Mouse (Mus musculus) G1E (cell line): Measurements from ENCODE around the gene Prickle1. TPM values are rescaled to one million over a fixed set of nuclear protein-coding genes. Genes with fewer than 3 reads are reported as not detected.

Experiments
- ATAC-seq: 2 replicates; pipeline ENCODE4 v1.8.0; 2016; ENCODE audit warnings: mild to moderate bottlenecking; ENCODE audit not compliant: insufficient number of reproducible peaks, poor library complexity, low FRiP score, severe bottlenecking; ENCODE audit errors: extremely low read depth
- DNase-seq: peaks from one replicate; pipeline ENCODE4 v3.0.0; 2012; ENCODE audit warnings: low spot score
- H3K27me3 ChIP-seq: 2 replicates; pipeline ENCODE4 v1.6.1; 2012; ENCODE audit warnings: mild to moderate bottlenecking, low read length, inconsistent platforms; ENCODE audit not compliant: insufficient read depth
- H3K36me3 ChIP-seq: replicated peaks from 2 replicates; pipeline ENCODE3; 2012; ENCODE audit warnings: mild to moderate bottlenecking, inconsistent platforms
- H3K4me1 ChIP-seq: 2 replicates; pipeline ENCODE4 v1.6.1; 2012; ENCODE audit warnings: low read depth, low read length, inconsistent platforms, mixed read lengths; ENCODE audit not compliant: insufficient read depth
- H3K4me3 ChIP-seq: 2 replicates; pipeline ENCODE4 v1.5.1; 2012; ENCODE audit warnings: low read depth, mild to moderate bottlenecking, inconsistent platforms, low read length, moderate library complexity, mixed read lengths
- H3K9me3 ChIP-seq: replicated peaks from 2 replicates; pipeline ENCODE4 v1.6.1; 2012; ENCODE audit warnings: inconsistent platforms
- CTCF ChIP-seq: IDR thresholded peaks from 2 replicates; pipeline ENCODE4 v1.5.1; 2012; ENCODE audit warnings: low read depth, low read length, inconsistent platforms, mixed read lengths
- GATA1 ChIP-seq: IDR thresholded peaks from 2 replicates; pipeline ENCODE4 v1.6.1; 2012; ENCODE audit warnings: borderline replicate concordance, low read length, inconsistent platforms, mixed read lengths
- GATA2 ChIP-seq: IDR thresholded peaks from 2 replicates; pipeline ENCODE4 v1.6.1; 2012; ENCODE audit warnings: low read depth, low read length, inconsistent platforms, borderline replicate concordance
- POLR2AphosphoS5 ChIP-seq: IDR thresholded peaks from 2 replicates; pipeline ENCODE4 v1.6.1; 2012; ENCODE audit warnings: low read depth, low read length, inconsistent platforms; ENCODE audit not compliant: insufficient replicate concordance
- TAL1 ChIP-seq: conservative IDR thresholded peaks from 2 replicates; pipeline ENCODE4 v1.6.1; 2012; ENCODE audit warnings: low read depth, low read length, inconsistent platforms, mixed read lengths
- polyA plus RNA-seq: library from polyadenylated mRNA; stranded (reverse); fragments of >175 nt; gene quantifications from 2 replicates; pipeline ENCODE4 v1.2.3, GENCODE M21; 2012
- total RNA-seq, 2 experiments: library from RNA; stranded (forward) in 1 of 2; stranded (reverse) in 1 of 2; fragments of 200-1000 nt in 1 of 2; fragments of >200 nt in 1 of 2; fragmentation: Nextera tagmentation in 1 of 2; gene quantifications; 2 replicates each; pipeline ENCODE4 v1.2.3; 2014 to 2017

The Prickle1 gene
- total and polyA plus RNA-seq, 3 experiments: under 0.01 TPM; not detected in 2

DNA sequence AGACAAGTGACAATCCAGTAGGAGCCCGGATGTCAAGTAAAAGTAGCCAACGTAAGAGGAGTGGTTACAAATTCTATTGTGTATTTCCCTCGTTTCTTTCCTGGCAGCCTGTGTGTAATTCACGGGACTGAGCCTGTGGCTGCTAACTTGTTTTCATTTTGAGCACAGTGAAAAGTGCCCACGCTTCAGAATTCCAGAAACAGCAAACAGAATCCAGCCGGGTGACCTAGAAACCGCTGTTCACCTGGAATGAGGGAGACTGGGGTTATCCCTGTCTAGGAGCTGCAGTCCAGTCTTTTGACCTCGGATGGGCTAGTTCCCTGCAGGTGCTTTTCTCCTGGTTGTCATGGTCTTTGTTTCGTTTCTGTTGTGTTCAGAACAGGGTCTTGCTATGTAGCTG lies 80.4 kb downstream of the Prickle1 start:
- H3K36me3 ChIP-seq: no peaks in the 10 kb centered on the region
- H3K4me1 ChIP-seq: no peaks in the 10 kb centered on the region

GRCm38 (mm10) chr15:93513939-93514341 lies 81.8 kb downstream of the Prickle1 start:
- Histone ChIP-seq H3K27me3 (no peaks in the 10 kb centered on the region), H3K36me3 (no peaks in the 10 kb centered on the region), H3K4me1 (no peaks in the 10 kb centered on the region), H3K4me3 (no peak overlapping the region), H3K9me3 (peaks cover 13% of the 10 kb centered on the region)
- ATAC-seq (no peak), DNase-seq (no peak)
- no peak for TF ChIP-seq POLR2AphosphoS5

More for the DNA sequence above, 80.4 kb downstream of the Prickle1 start:
- Histone ChIP-seq H3K9me3 (peaks cover 15% of the 10 kb centered on the region), H3K27me3 (no peaks in the 10 kb centered on the region), H3K4me3 (no peak overlapping the region)
- DNase-seq (no peak), ATAC-seq (no peak)
- TF ChIP-seq TAL1 (no peak), GATA2 (no peak), POLR2AphosphoS5 (no peak), CTCF (no peak), GATA1 (no peak)

DNA sequence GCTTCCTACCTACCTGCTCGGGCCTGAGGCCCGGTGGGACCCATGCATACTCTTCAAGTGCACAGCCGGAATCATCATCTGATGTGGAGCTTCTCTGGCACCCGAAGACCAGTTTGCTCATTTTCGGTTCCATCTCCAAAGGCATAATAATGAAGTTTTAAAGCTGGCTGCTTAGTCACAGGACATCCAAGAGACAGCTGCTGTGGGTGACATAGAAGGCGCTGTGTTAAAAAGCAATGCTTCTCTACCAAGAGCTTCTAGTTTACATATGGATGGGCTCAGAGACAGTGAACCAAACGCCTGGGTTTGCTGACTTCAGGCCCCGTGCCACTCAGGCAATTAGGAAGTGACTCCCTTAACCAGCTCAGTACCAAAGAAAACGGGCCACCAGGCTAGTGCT lies 83.3 kb downstream of the Prickle1 start:
- ATAC-seq (no peak), DNase-seq (no peak)
- Histone ChIP-seq H3K9me3 (0 out of 2 replicates have a peak, but pooled peaks cover 5% of the 10 kb centered on the region), H3K36me3 (no peaks in the 10 kb centered on the region), H3K4me1 (no peaks in the 10 kb centered on the region), H3K27me3 (no peaks in the 10 kb centered on the region), H3K4me3 (no peak overlapping the region)
- TF ChIP-seq CTCF: no peak
- TF ChIP-seq GATA1: no peak
- no peak for TF ChIP-seq POLR2AphosphoS5
- TF ChIP-seq GATA2: no peak
- no peak for TF ChIP-seq TAL1

DNA sequence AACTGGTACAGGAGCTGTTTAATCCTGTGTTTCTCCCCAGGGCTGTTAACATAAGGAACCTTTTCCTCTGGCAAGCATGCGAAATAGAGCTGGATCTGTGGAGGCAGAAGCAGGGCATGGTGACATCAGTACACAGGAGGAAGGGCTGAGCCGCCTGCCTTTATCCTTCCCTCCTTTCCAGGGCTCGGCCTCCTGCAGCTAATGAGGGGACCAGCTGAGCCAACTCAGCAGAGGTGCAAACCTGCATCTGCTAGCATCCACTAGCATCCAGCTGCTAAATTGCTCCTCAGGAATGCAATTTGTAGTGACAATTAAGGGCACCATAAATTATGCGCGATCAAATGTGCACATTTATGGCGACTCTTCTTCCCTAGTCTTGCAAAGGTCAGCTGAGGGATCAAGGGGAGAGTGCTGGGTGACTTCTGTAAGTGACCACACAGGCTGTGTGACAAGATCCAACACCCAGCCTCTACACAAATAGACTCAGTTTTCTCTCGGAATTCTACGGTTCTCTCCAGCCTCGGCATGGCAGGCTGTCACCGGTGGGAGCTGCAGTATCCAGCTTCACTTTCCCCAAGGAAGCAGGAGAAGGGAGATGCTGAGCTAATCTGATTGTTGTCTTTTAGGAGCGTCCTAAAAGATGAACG lies 84.9 kb downstream of the Prickle1 start:
- ATAC-seq: no peak
- no peaks in the 10 kb centered on the region for H3K4me1 ChIP-seq

DNA sequence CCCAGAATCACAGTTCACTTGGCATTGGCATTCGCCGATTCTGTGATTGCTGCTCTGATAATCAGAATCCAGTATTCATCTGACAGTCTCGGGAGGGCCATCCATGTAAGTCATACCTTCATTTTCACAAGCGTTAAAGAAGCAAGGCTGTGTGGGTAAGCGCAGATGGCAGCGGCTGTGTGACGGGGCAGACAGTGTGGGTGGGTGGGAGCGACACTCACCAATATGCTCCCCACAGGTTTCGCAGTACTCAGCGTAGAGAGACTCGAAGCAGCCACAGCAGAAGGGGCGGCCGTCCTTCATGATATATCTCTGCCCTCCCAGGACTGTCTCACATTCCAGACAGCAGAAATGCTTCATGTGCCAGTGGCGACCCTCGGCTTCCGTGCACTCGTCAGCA lies 90.9 kb downstream of the Prickle1 start:
- no peak for ATAC-seq
- H3K27me3 ChIP-seq: no peaks in the 10 kb centered on the region
- H3K9me3 ChIP-seq: peaks cover 8% of the 10 kb centered on the region; the same call in 1 of the 2 replicates
- H3K4me3 ChIP-seq: no peak overlapping the region
- peaks cover 25% of the 10 kb centered on the region for H3K36me3 ChIP-seq
- no peaks in the 10 kb centered on the region for H3K4me1 ChIP-seq
- DNase-seq: no peak
- TF ChIP-seq GATA1: no peak

More for the DNA sequence above, 84.9 kb downstream of the Prickle1 start:
- Histone ChIP-seq H3K36me3 (no peaks in the 10 kb centered on the region), H3K4me3 (no peak overlapping the region), H3K9me3 (0 out of 2 replicates have a peak, but pooled peaks cover 5% of the 10 kb centered on the region), H3K27me3 (no peaks in the 10 kb centered on the region)
- TF ChIP-seq CTCF (no peak), POLR2AphosphoS5 (no peak), TAL1 (no peak), GATA2 (no peak), GATA1 (no peak)
- no peak for DNase-seq

- Histone ChIP-seq H3K27me3 (no peaks in the 10 kb centered on the region), H3K9me3 (peaks cover 3% of the 10 kb centered on the region; the same call in 1 of the 2 replicates), H3K36me3 (peaks cover 34% of the 10 kb centered on the region), H3K4me3 (no peak overlapping the region), H3K4me1 (no peaks in the 10 kb centered on the region)
- DNase-seq: no peak
- TF ChIP-seq GATA2 (no peak), POLR2AphosphoS5 (no peak), GATA1 (no peak), TAL1 (no peak), CTCF (no peak)
- ATAC-seq: no peak
These were observed 92.4 kb downstream of the Prickle1 start for GRCm38 (mm10) chr15:93503201-93503745.
